Mouse (Mus musculus) thymus, adult 2 months (tissue): ENCODE results near the gene Nmur1.

ENCODE experiments used
- CTCF ChIP-seq: fragments of 200-500 bp; IDR thresholded peaks from 2 replicates; pipeline ENCODE4 v1.5.1; 2012; ENCODE audit warnings: mild to moderate bottlenecking, control low read depth, low read length, moderate library complexity, borderline replicate concordance; ENCODE audit not compliant: control insufficient read depth, poor library complexity, insufficient read depth; ENCODE audit errors: extremely low read depth
- POLR2A ChIP-seq: fragments of 200-500 bp; IDR thresholded peaks from 2 replicates; pipeline ENCODE4 v1.6.1; 2012; ENCODE audit warnings: mild to moderate bottlenecking, low read length, control low read depth, moderate library complexity; ENCODE audit not compliant: control insufficient read depth, poor library complexity, insufficient read depth; ENCODE audit errors: extremely low read depth

DNA sequence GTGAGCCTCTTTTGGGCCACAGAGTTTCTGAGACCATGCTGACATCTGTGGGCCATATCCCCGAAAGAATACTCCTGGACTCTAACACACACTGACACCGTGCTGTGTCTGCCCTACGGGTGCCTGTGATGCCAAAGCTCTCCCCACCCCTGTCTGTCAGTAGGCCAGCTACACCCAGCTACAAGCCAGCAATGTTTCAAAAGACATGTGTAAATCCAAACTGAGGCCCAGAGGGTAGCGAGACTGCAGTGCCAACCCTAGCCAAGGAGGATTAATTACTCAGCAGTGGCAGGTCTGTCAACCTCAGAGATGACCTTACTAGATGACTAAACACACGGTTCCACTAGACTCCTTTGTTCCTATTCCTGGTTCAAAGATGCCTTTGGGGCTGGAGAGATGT lies 49.7 kb downstream of the Nmur1 start:
- TF ChIP-seq CTCF (no peak), POLR2A (no peak)
